Mouse (Mus musculus) activated CD4-positive, CD25-positive, alpha-beta regulatory T cell, adult 4 months (primary cell): ENCODE data around the gene Cfap300. TPM values are rescaled to one million over a fixed set of nuclear protein-coding genes. Genes with fewer than 3 reads are reported as not detected.

Experiments
- ATAC-seq: one replicate; pipeline ENCODE4 v1.8.0; 2017
- polyA plus RNA-seq, 2 experiments: library from polyadenylated mRNA; unstranded; fragments of 100-300 nt; shearing (Covaris generic); gene quantifications; one replicate each; pipeline ENCODE4 v1.2.1; 2017

The Cfap300 gene
- polyA plus RNA-seq, 2 experiments from 2014 or later: 0.41 to 0.98 TPM

DNA sequence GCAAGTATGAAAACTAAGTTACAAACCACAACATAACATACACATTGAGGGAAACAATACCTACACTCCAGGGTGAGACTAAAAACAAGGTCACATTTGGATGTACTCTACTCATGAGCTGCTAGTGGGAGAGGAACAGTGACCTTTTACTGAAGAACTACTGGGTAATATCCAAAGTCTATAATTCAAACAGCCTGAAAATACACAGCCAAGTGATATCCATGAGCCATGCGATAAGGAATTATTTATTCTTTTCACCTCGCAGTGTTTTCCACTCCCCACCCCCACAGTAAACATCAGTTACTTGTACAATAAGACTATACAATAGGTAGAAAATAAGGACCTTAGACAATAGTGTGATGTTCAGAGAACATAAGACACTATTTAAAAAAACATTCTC is 62.5 kb downstream of the Cfap300 start:
- ATAC-seq: no peak

DNA sequence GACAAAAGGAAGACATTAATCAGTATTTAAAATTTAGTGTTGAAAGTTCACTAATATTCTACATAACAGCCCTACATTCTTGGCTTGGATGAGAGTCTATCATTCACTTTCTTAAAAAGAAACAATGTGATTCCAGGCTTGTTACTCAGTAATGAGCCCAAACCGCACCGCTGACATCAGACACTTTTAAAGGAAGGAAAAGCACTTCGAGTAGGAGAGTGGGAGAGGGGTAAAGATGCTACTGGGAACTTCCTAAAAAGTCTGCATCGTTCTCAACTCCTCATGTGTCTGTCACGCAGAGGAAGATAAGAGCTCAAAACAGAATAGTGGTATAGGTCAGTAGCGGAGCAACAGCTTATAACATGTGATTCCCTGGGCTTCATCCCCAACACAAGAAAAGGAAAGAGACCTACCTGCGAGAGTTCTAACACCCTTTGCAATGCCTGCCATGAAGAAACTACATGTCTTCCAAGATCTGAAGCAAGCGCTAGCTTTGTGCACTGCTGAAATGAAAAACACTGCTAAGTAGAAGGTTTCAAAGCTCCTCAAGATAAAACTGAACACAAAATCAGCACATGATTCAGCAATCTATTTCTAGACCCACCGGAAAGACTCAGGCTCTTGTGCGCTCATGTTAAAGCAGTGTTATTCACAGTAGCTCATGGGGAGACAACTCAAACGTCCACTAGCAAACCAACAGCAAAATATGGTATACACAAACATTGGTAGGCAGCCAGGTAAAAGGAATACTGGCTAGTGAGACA is 63.3 kb downstream of the Cfap300 start:
- no peak for ATAC-seq

- no peak for ATAC-seq
Observed at GRCm38 (mm10) chr9:7978502-7978901, 64.1 kb downstream of the Cfap300 start.

DNA sequence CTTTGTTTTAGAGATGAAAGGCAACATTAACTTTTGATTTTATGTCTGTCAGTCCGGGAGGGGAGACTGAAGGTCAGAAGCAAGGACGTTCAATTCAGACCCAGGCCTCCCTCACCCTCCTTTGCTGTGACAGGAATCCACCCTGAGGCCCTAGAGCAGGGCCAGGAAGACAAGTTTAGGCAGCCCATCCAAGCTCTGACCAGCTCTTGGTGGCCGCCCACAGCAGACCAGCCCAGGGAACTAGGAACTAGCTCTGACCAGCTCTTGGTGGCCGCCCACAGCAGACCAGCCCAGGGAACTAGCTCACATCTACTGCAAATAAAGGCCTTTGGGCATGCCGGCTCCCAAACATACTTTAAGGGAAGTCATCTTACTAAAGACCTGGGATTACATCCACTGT is 65.0 kb downstream of the Cfap300 start:
- no peak for ATAC-seq

DNA sequence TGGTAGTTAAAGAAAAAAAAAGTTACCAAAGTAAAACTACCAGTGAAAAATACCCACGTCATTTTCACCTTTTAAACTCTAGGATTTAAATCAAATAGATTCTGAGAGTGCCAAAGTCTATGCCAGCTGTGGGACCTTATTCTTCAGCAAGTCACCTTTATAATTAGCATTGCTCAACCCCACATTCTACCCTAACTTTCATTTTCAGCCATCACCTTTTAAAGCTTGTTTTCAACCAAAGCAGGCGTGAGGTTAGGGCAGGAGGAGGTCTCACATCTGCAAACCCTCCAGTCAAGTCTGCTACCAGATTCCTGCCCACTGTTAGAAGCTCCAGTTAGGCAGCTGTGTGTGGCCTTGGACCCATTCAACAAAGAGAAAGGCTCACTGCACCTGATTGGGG is 70.6 kb downstream of the Cfap300 start:
- no peak for ATAC-seq

Other genes with a start within 250 kb of the Cfap300 start
- 10 to 100 TPM; 94.9 to 96.7 TPM for gene Birc2, start 205.8 kb downstream of the Cfap300 start, polyA plus RNA-seq
- 100 to 1,000 TPM; 111 to 118 TPM for gene Birc3, start 169.6 kb downstream of the Cfap300 start, polyA plus RNA-seq
- not detected for gene Yap1, start 38.2 kb downstream of the Cfap300 start, polyA plus RNA-seq
- not detected for gene Cep126, start 91.5 kb upstream of the Cfap300 start, polyA plus RNA-seq